Mouse (Mus musculus) v-Abl transformed pro-B cells (cell line): ENCODE results near the gene Olfr521.
"Not testable (repeated sequence)": the region's sequence is repeated elsewhere in the genome, so short reads cannot be mapped to it uniquely, and the experiment has no call there.

Experiments used
- in situ Hi-C, 2 experiments: fragments of 400-800 bp; cut with MboI; formaldehyde crosslinking; loops; one replicate each; pipeline ENCODE4 v1.15.1; 2025; ENCODE audit not compliant: unreplicated experiment in 2 of 2

The Olfr521 gene

DNA sequence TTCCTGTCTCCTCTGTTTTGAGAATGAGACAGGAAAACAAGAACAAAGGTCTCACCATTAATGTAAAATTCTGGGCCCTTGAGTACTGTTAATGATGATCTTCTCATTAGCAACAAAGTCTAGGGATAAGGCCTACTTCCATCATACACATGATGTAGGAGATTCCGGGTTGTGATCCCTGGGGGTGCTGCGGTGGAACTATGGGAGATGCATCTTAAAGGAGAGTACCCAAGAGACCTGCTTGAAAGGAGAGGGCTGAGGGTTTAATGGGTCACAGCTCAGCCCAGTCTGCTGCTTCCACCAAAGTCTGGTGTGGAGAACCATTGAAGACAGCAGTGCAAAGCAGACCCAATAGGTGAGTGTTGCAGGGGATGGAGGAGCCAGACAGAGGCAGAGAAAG lies at the start of gene Olfr521:
TSS of gene Olfr521 (plus strand) at position 301 of the 400 bp plus-strand sequence.
- in situ Hi-C loops, result no loop called here

DNA sequence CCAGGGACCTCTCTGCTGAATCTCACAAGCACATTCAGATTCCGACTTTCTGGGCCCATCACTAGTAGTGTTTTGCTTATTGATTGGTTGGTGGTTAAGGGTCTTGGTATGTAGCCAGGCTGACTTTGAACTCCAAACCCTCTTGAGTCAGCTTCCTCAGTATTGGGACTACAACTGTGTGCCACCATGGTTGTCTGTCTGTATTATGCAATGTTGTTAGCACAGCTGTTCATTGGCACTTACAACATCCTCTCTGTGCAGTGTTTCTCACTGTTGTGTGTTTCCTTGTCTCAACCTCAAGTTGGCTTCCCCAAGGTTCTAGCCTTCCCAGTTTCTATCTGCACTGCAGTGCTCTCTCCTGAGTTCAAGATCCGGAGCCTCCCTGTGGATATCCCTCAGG lies 46.8 kb upstream of the Olfr521 start:
- in situ Hi-C loops, result no loop called here

GRCm38 (mm10) chr7:99729973-99730372 lies 33.3 kb upstream of the Olfr521 start, which contains the start of gene Olfr520:
Olfr520 (plus strand) TSS chr7:99730273.
- in situ Hi-C loops, result no loop called here

DNA sequence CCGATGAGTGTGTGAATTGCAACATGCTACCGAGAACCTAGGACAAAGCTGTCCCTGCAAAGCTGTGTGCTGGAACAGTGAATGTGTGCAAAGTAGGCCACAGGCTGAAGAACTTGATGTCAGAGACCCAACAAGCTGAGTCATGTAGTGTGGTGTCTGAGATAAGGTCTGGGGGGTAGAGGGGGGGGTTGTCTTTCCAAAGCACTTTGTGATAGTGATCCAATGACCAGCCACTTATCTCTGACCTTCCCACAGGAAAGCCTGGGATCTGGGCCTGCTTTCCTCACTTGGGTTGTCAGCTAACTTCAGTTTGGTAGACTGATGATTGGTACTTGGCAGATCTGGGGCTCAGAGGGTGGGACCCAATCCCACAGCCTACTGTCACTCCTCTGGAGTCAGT lies 28.7 kb upstream of the Olfr521 start:
- in situ Hi-C loops, result no loop called here

- in situ Hi-C loops, result not testable (repeated sequence)
Observed at GRCm38 (mm10) chr7:99735491-99735890, 27.8 kb upstream of the Olfr521 start.

DNA sequence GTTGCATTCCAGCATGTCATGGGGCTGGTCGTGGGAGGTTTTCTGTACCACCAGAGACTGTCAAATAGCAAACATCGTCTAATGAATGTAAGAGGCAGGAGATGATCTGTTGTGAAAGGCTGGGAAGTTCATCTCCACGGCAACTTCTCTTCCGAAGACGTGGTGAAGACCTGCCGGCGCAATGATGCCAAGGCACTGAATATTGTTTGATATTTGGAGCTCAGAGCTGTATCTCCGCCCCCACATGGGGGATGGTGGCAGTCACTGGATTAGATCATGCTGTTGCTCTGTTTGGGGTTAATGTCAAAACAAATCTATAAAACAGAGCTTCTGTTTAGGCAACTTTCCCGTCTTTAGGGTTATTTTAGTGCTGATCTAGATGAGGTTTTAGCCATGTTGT lies 24.0 kb upstream of the Olfr521 start:
- in situ Hi-C loops, result no loop called here

GRCm38 (mm10) chr7:99781385-99781784 lies 18.1 kb downstream of the Olfr521 start:
- in situ Hi-C loops, result no loop called here

- in situ Hi-C loops, result no loop called here
Observed at GRCm38 (mm10) chr7:99781916-99782315, 18.6 kb downstream of the Olfr521 start.

GRCm38 (mm10) chr7:99783421-99783820 lies 20.1 kb downstream of the Olfr521 start:
- in situ Hi-C loops, result no loop called here

GRCm38 (mm10) chr7:99785553-99785952 lies 22.2 kb downstream of the Olfr521 start:
- in situ Hi-C loops, result no loop called here

GRCm38 (mm10) chr7:99786774-99787173 lies 23.5 kb downstream of the Olfr521 start:
- in situ Hi-C loops, result no loop called here

GRCm38 (mm10) chr7:99787935-99788334 lies 24.6 kb downstream of the Olfr521 start:
- in situ Hi-C loops, result no loop called here

GRCm38 (mm10) chr7:99788563-99788962 lies 25.3 kb downstream of the Olfr521 start:
- in situ Hi-C loops, result no loop called here

- in situ Hi-C loops, result loop anchor here in 1 of 2 experiments (5.0 kb wide), 1 partner anchor 79 kb away; the partner anchor contains the start of gene Slco2b1
Observed at GRCm38 (mm10) chr7:99790816-99791215, 27.5 kb downstream of the Olfr521 start.

- in situ Hi-C loops, result loop anchor here in 1 of 2 experiments (5.0 kb wide), 1 partner anchor 82 kb away; the partner anchor contains the start of gene Slco2b1
Observed at GRCm38 (mm10) chr7:99794096-99794495, 30.8 kb downstream of the Olfr521 start.

DNA sequence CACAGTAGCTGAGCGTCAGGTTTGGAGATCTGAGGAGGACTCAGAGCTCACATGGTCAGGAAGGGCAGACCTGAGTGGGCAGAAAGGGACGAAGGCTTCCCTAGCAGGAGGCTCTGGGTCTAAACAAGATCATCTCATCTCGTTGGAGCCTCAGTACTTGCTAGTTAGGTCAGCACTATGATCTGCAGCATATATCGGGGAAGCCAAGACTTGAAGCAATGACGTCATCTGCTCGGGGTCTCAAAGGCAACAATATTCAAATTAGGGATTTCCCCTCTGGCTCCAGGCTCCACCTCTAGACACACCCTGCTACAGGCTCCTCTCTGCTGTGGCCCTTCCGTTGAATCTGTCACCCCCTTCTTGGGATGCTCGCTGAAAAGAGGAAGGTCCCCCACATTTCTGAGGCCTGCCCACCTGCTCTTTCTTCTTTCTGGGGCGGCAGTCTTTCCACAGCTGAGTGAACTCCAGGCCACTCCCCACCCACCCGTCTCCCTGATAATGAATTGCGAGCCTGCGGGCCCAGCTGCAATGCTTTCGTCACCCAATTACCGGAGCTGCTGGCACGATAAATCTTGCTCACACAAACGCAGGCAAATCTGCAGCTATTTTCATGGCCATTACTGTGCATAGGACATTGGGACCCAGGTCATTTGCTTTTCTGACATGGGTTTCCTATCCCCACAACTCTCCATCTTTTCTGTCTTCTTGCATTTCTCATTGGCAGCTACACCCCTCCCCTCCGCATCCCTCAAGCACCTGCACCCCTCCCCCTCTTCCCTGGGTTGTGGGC lies 32.1 kb downstream of the Olfr521 start:
- in situ Hi-C loops, result loop anchor here (5.0 kb wide), 4 partner anchors 82 to 298 kb away; no protein-coding TSS in a partner anchor

DNA sequence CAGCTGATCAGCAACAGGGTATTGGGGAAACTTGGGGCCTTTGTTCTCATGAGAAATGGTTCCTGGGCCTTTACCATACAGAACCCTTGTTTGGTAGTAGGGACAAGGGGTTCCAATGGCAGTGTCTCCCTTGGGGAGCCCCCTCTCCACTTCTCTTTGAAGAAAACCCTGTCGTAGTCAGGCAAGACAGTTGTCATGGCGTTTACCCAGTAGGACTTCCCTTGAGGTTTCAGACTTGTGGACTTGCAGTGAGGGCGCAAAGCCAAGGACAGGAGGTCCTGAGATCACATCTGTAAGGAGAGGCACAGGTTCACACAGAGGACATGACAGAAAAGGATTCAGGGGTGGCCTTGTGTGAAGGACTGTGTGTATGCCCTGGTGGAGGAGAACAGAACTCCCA lies 33.2 kb downstream of the Olfr521 start:
- in situ Hi-C loops, result loop anchor here (5.0 kb wide), 4 partner anchors 81 to 299 kb away; no protein-coding TSS in a partner anchor

DNA sequence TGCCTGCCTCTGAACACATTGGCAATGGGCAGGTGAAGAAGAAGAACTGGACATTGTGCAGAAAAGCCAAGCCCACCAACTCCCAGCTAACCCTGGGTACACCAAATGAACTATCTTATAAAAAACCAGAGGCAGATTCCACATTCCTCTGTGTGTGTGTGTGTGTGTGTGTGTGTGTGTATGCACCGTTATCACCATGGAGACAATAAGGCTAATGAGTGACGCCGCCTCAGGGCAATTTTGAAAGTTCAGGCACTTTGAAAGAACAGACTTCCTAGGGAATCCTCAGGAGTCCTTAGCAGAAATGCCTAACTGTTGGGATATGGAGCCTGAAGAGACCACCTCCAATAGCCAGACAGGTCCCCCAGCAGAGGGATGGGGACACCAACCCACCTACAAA lies 34.0 kb downstream of the Olfr521 start:
- in situ Hi-C loops, result loop anchor here (5.0 kb wide), 4 partner anchors 80 to 300 kb away; no protein-coding TSS in a partner anchor

- in situ Hi-C loops, result loop anchor here (5.0 kb wide), 4 partner anchors 79 to 301 kb away; no protein-coding TSS in a partner anchor
Observed at GRCm38 (mm10) chr7:99797911-99798647, 34.8 kb downstream of the Olfr521 start.

DNA sequence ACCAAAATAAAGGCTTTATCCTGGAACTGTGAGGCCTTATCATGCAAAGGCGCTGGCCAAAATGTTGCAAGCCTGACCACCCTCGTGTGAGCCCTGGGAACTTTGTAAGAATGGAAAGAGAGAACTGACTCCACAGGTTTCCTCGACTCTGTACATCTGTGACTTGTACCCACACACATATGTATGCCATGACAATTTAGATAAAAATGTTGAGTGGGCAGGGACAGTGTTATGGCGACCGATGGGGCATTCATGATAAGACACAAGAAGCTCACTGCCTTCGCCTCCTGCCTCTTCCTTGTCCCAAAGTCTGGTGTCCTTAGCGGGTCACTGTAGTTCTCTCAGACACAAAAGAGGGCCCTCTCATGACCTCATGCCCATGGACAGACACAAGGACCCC lies 35.8 kb downstream of the Olfr521 start:
- in situ Hi-C loops, result loop anchor here (5.0 kb wide), 4 partner anchors 78 to 302 kb away; no protein-coding TSS in a partner anchor

DNA sequence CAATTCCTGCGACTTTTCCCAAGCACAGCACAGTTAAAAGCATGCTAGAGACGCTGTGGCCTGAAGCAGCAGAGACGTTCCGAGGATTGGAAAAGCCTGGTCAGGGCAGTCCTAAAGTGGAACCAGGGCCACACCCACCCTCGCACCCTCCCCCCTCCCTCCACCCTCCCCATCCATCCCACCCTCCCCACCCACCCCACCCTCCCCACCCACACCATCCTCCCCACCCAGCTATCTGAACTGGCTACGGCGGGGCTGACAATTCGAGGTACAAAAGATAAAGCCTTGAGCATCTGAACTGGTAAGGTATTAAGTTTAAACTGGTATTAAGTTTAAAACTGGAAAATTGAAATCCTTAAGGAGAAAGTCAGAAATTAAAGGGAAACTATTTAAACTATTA lies 40.2 kb downstream of the Olfr521 start:
- in situ Hi-C loops, result loop anchor here (5.0 to 10.0 kb wide), 2 partner anchors 186 to 309 kb away; no protein-coding TSS in a partner anchor
